Mouse (Mus musculus) midbrain, postnatal 0 days (tissue): ENCODE data around the gene Bbof1. TPM values are rescaled to one million over a fixed set of nuclear protein-coding genes. Genes with fewer than 3 reads are reported as not detected.

Source experiments
- ATAC-seq: fragments of 200-750 bp; cut with Nextera tagmentation; 2 replicates; pipeline ENCODE4 v1.8.0; 2017; ENCODE audit warnings: moderate number of reproducible peaks, mild to moderate bottlenecking, moderate TSS enrichment, moderate library complexity; ENCODE audit not compliant: low FRiP score
- DNase-seq: peaks from one replicate; pipeline ENCODE4 v3.0.0-alpha.2; 2015; ENCODE audit warnings: low spot score
- H3K27ac ChIP-seq: fragments of 300-500 bp; sonication (generic); 2 replicates; pipeline ENCODE4 v1.5.1; 2014; ENCODE audit warnings: low read depth, mild to moderate bottlenecking, low read length, mixed read lengths
- H3K27me3 ChIP-seq: fragments of 300-500 bp; sonication (generic); 2 replicates; pipeline ENCODE4 v1.6.1; 2014; ENCODE audit warnings: low read length, control low read depth, mixed read lengths; ENCODE audit not compliant: insufficient read depth
- H3K36me3 ChIP-seq: fragments of 300-500 bp; sonication (generic); 2 replicates; pipeline ENCODE4 v1.6.1; 2014; ENCODE audit warnings: low read length, control low read depth, mixed read lengths; ENCODE audit not compliant: insufficient read depth
- H3K4me1 ChIP-seq: fragments of 300-500 bp; sonication (generic); 2 replicates; pipeline ENCODE4 v1.6.1; 2014; ENCODE audit warnings: mild to moderate bottlenecking, control low read depth, antibody characterized with exemption, low read length, mixed read lengths; ENCODE audit not compliant: insufficient read depth
- H3K4me2 ChIP-seq: fragments of 300-500 bp; sonication (generic); 2 replicates; pipeline ENCODE4 v1.6.1; 2014; ENCODE audit warnings: low read depth, mild to moderate bottlenecking, low read length, mixed read lengths; ENCODE audit not compliant: poor library complexity, severe bottlenecking
- H3K4me3 ChIP-seq: fragments of 300-500 bp; sonication (generic); 2 replicates; pipeline ENCODE4 v1.5.1; 2014; ENCODE audit warnings: low read depth, mild to moderate bottlenecking, low read length, moderate library complexity
- H3K9ac ChIP-seq: fragments of 300-500 bp; sonication (generic); replicated peaks from 2 replicates; pipeline ENCODE4 v1.6.1; 2014; ENCODE audit warnings: mild to moderate bottlenecking, low read length, moderate library complexity, mixed read lengths; ENCODE audit not compliant: poor library complexity, severe bottlenecking
- H3K9me3 ChIP-seq: fragments of 300-500 bp; sonication (generic); 2 replicates; pipeline ENCODE4 v1.6.1; 2016; ENCODE audit warnings: low read length, control low read depth
- CTCF ChIP-seq: IDR thresholded peaks from 2 replicates; pipeline ENCODE4 v1.5.1; 2016; ENCODE audit warnings: antibody characterized with exemption, mild to moderate bottlenecking
- WGBS: fragments of 180-500 bp; shearing (Covaris S2); extraction: QIAGEN DNeasy Blood & Tissue Kit; methylation state at CpG from one replicate; pipeline ENCODE4 v1.1.7; 2014; 5-methylcytosine and 5-hydroxymethylcytosine counted together
- polyA plus RNA-seq: library from polyadenylated mRNA; unstranded; fragments of >200 nt; fragmentation: Nextera tagmentation; extraction: Ambion mirVana; gene quantifications from 2 replicates; pipeline ENCODE4 v1.2.1, GENCODE M21; 2015
- total RNA-seq: library from RNA; depleted of rRNA; stranded (reverse); fragments of >200 nt; gene quantifications from 2 replicates; pipeline ENCODE4 v1.2.3, GENCODE M21; 2014; rRNA removed

Bbof1 gene
- 1.3 and 2.1 TPM in 2 replicates for total RNA-seq
- polyA plus RNA-seq, result 2.4 and 3.2 TPM in 2 replicates

DNA sequence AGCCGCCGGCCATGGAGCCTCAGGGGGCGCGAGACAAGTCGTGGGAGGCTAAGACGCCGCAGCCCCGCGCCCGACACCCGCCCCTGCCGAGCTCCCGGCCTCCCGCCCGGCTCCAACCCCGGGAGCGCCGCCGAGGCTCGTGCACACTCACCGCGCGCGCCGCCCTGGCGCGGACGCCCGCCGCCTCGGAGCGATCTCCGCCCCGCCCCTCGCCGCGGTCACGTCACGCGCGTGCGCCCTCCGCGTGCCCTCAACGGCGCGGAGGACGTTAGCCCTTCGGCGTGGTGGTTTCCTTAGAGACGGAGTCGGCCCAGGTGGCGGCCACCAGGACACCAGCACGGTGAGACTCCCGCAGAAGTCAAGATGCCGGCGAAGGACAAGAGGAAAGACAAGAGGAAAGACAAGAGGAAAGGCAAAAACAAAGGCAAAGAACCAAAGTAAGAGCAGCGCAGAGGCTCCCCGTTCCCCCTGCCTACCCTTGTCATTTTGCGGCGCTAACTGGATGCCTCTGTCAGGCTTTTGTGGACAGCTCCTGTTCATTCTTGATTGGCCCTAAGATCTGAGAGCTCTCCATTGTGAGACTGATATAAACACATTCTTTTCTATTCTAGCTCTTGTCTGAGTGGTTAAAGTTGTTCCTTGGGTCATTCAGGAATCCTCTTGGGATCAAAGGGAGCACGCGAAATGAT lies at the start of gene Bbof1, which contains the start of gene Entpd5:
Gene Bbof1, plus strand, starts transcription at position 253 of the 689 bp plus-strand sequence.
Gene Entpd5, minus strand, starts transcription at position 211 of the 689 bp plus-strand sequence.
- no peak for TF ChIP-seq CTCF
- WGBS, result 2% methylated on average over 53 of the region's 63 CpGs

DNA sequence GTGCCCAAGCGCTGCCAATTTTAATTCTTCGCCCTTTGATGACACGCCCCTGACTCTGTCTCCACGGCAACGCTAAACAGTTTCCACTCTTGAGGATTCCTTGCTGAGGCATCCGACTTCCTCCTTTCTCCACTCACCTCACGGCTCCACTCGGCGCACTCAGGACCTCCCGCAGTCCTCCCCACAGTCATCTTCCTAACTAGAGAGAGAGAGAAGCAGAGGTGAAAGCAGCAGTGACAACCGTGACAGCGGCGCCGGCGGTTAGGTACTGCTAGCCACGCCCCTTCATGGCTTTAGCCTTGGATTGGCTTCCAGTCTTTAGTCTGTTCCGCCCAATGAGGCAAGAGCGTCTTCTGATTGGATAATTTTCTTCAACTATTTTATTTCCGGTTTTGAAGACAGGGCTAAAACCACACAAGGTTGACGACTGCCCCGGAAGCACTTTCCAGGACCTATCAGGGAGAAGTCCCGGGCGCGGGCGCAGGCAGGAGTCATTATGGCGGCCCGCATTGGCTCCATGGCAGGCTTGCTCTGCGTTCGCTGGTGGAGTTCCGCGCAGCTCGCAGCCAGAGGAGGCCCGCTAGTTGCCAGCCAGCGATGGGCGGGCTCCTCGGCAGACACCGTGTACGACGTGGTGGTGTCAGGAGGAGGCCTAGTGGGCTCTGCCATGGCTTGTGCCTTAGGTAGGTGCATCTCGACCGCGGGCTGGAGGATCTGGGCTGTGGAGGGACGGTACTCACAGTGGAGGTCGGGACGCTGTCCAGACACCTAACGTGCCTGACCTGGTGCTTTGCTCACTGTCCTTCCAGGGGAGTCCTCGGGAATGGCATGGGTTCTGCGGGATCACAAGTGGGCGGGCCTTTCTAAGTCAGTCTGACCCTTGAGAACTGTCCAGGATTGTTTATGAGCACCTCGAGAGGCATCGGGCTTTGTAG lies 47.0 kb upstream of the Bbof1 start, which contains the start of the genes Coq6 and Fam161b:
Gene Coq6, plus strand, starts transcription at position 103 of the 935 bp plus-strand sequence.
Gene Fam161b, minus strand, starts transcription at position 279 of the 935 bp plus-strand sequence.
- peaks cover 5% of the 10 kb centered on the region for H3K4me1 ChIP-seq
- DNase-seq, result peak; percentile 99
- H3K27ac ChIP-seq, result peak within 1 kb of the TSS; percentile 63
- H3K27me3 ChIP-seq, result no peaks in the 10 kb centered on the region
- ATAC-seq, result peak; percentile 98
- H3K4me3 ChIP-seq, result peak within 1 kb of the TSS; percentile 96
- TF ChIP-seq CTCF, result no peak
- WGBS, result under 1% methylated on average over 51 of the region's 51 CpGs
- no peaks in the 10 kb centered on the region for H3K9me3 ChIP-seq
- peak within 1 kb of the TSS; percentile 72 for H3K4me2 ChIP-seq
- H3K9ac ChIP-seq, result peak within 1 kb of the TSS; percentile 84
- H3K36me3 ChIP-seq, result peaks cover 8% of the 10 kb centered on the region; the same call in 1 of the 2 replicates

More for the DNA sequence above, at the start of gene Bbof1, which contains the start of gene Entpd5:
- peak within 1 kb of the TSS; percentile 92 for H3K27ac ChIP-seq
- ATAC-seq (peak; percentile 95), DNase-seq (peak; percentile 92)
- H3K4me3 ChIP-seq, result peak within 1 kb of the TSS; percentile 86
- no peaks in the 10 kb centered on the region for H3K27me3 ChIP-seq
- peaks cover 2% of the 10 kb centered on the region; the same call in 1 of the 2 replicates for H3K4me1 ChIP-seq
- H3K36me3 ChIP-seq, result no peaks in the 10 kb centered on the region
- peak within 1 kb of the TSS; percentile 88 for H3K9ac ChIP-seq
- H3K4me2 ChIP-seq, result peak within 1 kb of the TSS; percentile 82
- H3K9me3 ChIP-seq, result no peaks in the 10 kb centered on the region

DNA sequence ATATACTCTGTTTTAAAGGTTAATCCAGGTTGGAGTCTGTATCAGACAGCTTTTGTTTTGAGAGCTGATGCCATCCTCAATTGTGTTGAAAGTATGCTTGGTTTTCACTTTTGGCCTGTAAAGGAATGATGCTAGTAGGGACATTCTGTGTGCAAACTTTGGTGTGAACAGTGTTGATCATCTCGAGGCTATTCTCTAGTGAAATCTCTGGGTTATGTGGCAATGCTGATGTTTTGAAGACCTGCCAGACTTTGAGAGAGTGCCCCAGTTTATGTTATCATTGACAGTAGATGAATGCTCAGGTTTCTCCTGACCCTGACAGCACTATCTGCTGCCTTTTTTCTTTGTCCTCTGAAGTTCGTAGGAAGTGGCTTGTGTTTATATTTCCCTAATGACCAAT lies 46.0 kb upstream of the Bbof1 start:
- H3K27ac ChIP-seq, result no peak overlapping the region
- H3K36me3 ChIP-seq, result peaks cover 9% of the 10 kb centered on the region
- WGBS, result 82% methylated on average over 2 of the region's 2 CpGs
- ATAC-seq (no peak), DNase-seq (no peak)
- peaks cover 5% of the 10 kb centered on the region for H3K4me1 ChIP-seq
- peak overlapping the region; percentile 72 for H3K4me2 ChIP-seq
- no peak overlapping the region for H3K9ac ChIP-seq
- no peaks in the 10 kb centered on the region for H3K27me3 ChIP-seq
- H3K9me3 ChIP-seq, result no peaks in the 10 kb centered on the region
- TF ChIP-seq CTCF, result no peak
- peak overlapping the region; percentile 96 for H3K4me3 ChIP-seq

DNA sequence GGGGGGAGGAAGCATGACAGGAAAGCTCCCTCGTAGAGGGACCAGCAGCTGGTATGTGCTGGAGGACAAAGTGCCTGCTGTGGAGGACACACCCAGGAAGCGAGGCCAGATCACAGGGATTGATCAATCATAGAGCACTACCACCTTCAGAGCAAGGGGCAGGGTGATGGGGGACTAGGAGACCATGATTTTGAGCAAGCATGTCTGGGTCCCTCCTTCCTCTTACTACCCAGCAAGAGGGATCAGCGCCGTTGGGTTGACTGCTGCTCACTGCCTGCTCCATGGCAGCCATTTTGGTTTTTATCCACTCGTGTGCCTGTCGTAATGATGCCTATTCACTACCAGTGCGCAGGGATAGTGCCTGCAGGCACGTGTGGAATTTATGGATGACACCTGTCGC lies 44.6 kb upstream of the Bbof1 start:
- no peaks in the 10 kb centered on the region for H3K9me3 ChIP-seq
- peaks cover 18% of the 10 kb centered on the region for H3K36me3 ChIP-seq
- H3K4me3 ChIP-seq, result no peak overlapping the region
- no peak overlapping the region for H3K9ac ChIP-seq
- no peak for ATAC-seq
- no peak overlapping the region for H3K27ac ChIP-seq
- H3K4me1 ChIP-seq, result peaks cover 5% of the 10 kb centered on the region
- TF ChIP-seq CTCF, result no peak
- no peaks in the 10 kb centered on the region for H3K27me3 ChIP-seq
- H3K4me2 ChIP-seq, result no peak overlapping the region
- no peak for DNase-seq
- 90% methylated on average over 9 of the region's 9 CpGs for WGBS

DNA sequence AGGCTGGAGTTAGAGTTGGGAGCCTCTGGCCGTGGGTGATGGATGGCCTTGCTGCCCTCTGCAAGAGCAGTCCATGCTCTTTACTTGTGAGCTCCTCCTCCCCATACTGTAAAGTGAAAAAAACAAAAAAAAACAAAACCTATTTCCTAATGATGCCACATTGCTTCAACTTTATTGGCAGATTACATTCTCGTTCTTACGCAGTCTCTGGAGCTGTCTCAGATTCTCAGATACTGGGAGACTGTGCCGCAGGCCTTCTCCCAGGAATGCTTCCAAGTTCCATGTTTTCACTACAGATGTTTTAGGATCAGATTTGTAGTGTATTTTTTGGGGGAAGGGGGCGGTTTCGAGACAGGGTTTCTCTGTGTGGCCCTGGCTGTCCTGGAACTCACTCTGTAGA lies 43.7 kb upstream of the Bbof1 start:
- WGBS, result 95% methylated on average over 6 of the region's 6 CpGs
- H3K27ac ChIP-seq, result no peak overlapping the region
- no peak for DNase-seq
- no peaks in the 10 kb centered on the region for H3K27me3 ChIP-seq
- H3K4me2 ChIP-seq, result no peak overlapping the region
- peaks cover 24% of the 10 kb centered on the region for H3K36me3 ChIP-seq
- no peak overlapping the region for H3K4me3 ChIP-seq
- H3K9ac ChIP-seq, result no peak overlapping the region
- TF ChIP-seq CTCF, result no peak
- peaks cover 5% of the 10 kb centered on the region for H3K4me1 ChIP-seq
- H3K9me3 ChIP-seq, result no peaks in the 10 kb centered on the region
- ATAC-seq, result no peak
